Mouse (Mus musculus) spleen, adult 18-20 months (tissue): ENCODE measurements around the gene Rraga.

Experiments
- DNase-seq, 2 experiments: peaks; one replicate each; pipeline ENCODE4 v3.0.0; 2022; ENCODE audit warnings: mixed read lengths in 2 of 2

The Rraga gene

DNA sequence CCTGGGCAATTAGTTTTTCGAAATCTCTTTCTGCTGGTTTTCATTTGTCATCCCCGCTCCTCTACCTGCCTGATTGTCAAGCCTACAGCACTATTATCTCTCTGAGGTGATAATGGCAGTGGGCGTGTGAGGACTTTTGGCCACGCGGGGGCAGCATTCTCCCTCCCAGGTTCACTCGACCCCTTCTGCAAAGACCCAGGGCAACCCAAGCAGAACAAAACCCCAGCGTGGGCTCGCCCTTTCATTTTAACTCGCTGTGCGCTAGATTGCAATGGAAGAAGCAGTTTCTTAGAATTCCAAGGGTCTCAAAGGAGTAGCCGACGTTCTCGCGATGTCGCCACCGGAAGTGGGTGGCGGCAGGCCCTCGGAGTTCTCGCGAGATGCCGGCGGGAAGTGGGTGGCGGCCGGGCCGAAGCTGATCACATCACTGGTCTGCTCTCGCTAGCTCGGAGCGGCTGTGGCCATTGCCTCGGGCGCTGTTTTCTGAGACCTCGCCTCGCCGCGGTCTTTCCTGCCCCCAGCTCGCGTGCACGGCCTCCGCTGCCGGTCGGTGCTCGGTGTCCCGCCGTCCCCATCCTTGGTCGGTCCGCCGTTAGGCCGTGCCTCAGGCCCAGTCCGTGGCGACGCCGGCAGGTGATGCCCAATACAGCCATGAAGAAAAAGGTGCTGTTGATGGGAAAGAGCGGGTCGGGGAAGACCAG lies at the start of gene Rraga:
Gene Rraga (plus strand): TSS at position 386 of the 701 bp plus-strand sequence.
- peak; percentile 93 to 96 for DNase-seq

DNA sequence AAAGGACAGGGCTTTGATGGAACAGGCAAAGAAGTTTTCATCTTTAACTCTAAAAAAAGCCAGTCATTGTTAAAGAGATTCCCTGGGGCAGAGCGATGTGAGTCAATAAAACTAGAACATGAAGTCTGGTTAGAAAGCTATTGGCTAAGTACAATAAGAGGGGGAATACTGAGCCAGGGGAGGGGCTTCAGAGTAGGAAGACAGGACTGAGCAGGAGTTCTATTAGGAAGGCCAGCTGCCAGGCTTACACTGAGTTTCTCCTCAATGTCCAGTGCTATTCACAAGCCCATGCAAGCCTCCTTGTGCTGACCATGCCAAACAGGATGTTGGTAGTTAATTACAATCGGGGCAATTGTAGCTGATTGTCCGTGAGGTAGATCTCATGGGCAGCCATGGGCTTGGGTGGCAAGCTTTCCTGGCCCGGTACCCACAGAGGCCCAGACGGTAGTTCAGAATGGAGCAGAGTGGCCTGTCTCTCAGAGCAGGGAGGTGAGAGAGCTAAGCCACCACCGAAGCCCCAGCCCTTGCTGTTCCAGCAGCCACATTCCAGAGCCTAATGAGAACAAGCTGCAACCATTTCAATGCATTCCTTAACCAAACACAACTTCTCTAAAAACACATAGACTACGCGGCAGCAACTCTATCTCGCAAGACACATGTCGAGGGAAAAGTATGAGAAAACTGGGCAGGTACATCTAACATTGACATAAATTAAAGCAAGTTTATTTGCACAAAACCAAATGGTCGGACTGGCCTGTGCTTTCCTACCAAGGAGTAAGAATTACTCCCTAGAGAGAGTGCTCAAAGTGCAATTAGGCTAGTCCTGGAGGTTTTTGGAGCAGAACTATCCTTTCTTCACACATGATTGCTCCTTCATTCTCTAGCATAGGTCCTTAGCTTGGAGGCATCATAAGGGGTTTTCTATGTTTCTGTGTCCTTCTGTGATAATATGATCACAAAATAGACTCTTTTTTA lies 48.0 kb upstream of the Rraga start:
- no peak for DNase-seq

DNA sequence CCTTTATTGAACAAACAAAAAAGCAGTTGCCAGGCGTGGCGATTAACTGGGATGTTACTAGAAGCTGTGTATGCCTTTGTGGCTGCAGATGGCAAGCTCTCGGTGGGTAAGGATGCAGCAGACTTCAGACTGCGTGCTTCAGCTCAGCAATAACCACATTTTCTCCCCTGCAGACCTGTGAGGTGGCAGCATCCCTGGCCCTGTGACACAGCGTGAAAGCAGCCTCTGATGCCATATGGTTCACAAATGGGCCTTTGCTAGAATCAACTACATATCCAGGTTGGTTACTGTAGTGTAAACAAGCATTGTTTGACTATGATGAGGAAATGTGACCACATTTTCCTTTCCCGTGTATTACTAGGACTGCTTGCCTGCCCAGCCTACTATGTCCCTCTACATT lies 46.3 kb upstream of the Rraga start:
- no peak for DNase-seq

DNA sequence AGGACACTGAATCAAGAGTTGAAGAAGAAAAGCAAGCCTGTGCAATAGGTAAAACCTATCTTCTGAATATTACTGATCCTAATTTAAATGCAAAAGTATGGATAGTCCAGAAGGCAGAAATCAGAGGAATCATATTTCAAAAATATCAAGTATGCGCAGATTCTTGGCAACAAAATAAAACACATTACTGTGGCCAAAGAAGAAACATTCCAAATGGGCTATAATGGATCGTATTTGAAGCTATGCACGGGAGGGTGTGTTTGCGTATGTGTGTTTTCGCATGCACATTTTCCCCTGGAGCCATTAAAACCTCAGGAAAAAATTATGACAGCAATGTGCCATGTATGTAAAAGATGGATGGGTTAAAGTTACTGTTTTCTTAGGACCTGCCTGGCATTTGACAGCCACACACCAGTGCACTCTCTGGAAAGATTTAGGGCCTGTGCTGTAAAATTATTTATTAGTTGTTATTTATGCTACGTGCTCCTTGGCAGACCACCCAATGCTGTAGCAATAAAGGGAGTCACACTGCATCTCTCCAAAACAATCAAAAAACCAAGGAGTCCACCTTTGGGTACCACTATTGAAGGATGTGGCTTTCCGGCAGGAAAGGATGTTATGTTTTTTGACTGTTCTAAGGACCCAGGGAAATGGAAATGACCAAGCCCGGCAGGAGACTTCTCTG lies 41.9 kb upstream of the Rraga start:
- DNase-seq = no peak

DNA sequence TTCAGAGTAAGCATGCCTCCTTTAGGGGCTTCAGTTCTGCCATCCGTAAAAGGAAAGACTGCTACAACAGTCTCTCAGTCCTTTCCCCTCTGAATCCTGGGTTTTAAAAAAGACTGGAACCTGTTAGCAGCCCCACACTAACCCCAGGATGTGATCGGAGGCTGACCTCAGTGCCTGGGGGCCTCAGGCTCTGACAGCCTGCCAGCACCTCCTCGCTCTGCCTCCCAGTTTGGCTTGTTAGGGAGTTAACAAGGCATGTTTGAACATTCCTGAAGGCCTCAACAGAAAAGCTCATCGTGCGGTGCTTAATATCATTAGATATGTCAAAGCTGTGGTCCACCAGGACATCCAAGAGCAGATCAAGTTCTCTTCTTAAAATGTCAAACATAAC lies 41.4 kb upstream of the Rraga start:
- no peak for DNase-seq

DNA sequence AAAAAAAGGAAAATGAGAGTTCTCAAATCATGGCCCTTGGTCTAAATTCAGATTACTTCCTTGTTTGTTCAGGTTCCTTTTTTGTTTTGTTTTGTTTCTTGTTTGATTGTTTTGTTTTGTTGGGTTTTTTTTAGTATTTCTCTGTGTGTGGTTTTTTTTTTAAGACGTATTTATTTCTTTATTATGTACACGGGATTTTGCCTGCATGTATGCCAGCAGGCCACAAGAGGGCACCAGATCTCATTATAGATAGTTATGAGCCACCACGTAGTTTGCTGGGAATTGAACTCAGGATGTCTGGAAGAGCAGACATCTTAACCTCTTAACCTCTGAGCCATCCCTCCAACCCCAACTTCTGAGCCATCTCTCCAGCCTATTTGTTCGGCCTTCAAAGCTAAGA lies 37.5 kb upstream of the Rraga start:
- DNase-seq = peak in 1 of 2 experiments; percentile 50

DNA sequence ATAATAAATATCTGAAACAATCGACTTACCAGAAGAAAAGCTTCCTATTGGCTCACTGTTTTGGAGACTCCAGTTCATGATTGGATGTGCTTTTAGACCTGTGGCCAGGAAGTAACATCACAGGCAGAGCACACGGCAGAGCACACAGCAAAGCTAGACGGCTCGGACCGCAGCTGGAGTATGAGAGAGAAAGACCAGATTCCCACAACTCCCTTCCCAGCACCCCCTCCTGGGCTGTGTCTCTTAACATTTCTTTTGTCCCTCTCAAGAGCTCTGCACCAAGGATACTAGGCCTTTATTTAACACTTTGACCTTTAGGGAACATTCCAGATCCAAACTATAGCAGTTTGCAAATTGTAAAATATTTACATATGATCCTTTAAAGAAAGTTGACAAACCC lies 36.5 kb upstream of the Rraga start:
- DNase-seq = no peak

DNA sequence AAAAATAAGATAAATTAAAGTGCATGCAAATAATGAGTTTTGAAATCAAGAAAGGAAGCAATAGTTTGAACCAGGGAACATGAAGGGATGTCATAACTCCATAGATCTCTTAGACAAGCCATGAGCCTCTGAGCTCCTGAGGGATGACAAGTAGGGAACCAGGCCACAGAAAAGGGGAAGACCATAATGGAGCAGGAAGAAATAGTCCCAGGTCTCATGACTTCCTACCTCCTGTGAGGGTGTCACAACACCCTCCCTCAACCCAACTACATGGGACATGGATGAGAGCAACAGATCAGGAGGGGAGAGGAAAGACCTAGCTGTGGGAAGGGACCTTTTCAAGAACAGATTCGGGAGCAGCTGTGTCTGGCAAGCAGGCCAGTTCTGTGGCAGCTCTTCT lies 33.9 kb upstream of the Rraga start:
- DNase-seq = no peak

DNA sequence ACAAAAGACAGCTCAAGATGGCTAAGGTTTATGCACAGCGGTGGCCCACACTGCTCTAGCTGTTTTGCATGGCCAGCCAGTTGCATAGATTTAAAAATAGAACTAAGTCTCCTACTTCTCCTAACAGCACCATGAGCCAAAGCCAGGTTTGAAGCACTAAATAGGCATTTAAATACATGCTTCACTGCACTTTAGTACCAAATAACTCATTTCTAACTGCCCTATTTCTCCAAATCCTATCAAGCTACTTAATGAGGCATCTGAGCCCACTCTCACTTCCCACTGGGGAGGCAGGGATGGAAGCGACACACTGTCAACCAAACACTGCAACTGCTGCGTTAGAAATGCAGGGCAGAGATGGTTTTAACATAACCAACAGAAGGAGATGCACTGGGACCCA lies 31.5 kb upstream of the Rraga start:
- DNase-seq = no peak

DNA sequence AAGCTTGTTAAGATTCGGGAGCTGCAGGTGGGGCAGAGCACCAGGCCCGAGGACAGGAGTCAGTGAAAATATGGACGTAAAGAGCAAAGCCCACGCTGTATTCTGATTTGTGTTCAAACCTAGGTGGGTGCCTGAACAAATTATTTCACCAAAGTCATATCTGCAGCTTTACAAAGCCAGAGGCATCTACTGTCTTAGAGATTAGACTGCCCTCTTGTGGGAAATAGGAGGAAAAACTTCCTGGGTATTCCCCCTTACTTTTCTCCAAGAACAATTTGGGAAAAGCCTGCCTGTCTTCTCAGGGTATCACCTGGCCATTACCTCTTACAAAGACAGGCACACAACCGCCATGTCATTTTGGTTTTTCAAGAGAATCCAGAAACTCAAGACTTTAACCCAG lies 29.9 kb upstream of the Rraga start:
- DNase-seq = no peak

DNA sequence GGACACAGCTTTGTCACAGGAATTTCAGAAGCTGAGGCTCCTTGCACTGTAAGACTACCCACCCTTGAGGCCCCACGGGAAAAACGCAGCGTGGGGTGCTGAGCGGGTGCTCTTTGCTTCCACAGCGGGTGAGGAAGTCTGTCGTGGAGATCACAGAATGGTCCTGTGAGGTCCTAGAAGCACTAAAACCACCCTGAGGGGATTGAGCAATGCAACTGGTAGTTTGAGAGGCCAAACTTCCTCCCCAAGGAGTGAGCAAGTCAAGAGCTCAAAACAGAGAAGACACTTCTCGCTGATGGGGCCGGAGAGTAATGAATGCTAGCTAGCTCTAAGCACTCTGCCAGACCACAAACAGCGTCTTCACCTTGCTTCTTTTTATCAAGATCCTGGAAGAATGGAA lies 27.1 kb upstream of the Rraga start:
- no peak for DNase-seq

DNA sequence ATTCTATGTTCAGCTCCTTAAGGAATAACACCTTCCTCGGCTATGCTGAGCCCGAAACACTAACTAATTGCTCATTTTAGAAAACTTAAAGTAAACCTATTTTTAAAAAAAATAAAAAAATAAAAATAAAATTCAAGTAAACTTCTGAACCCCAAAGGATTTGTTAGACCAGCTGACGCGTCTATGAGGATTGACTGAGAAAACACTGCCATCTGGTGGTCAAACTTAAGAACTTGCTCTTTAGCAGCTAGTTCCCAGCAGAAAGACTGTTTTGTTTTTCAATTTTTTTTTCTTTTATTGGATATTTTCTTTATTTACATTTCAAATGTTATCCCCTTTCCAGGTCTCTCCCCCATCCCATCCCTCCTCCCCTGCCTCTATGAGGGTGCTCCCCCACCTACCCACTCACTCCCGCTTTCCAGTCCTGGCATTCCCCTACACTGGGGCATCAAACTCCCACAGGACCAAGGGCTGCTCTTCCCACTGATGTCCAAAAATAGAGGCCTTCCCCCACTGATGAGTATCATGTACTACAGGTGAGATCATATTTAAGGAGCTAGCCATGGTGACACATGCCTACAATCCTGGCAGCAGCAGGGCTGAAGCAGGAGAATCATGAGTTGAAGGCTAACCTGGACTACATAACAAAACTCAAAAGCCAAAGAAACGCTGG lies 20.3 kb upstream of the Rraga start:
- no peak for DNase-seq

DNA sequence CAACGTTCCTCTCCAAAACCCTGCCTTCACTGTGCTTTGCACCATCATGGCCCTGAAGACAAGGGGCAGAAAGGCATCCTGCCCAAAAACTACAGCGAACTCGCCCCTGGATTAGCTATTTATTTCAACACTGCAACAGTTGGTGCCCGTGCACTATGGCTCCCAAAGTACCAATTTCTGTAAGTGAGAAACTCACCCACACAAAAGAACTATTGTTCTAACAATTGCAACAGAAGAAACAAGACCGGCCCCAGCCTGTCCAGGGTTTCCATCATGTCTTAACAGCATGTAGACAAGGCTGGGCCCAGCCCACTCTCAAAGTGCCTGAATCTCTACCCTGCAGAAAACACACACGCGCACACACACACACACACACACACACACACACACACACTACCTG lies 18.1 kb upstream of the Rraga start:
- DNase-seq = no peak

DNA sequence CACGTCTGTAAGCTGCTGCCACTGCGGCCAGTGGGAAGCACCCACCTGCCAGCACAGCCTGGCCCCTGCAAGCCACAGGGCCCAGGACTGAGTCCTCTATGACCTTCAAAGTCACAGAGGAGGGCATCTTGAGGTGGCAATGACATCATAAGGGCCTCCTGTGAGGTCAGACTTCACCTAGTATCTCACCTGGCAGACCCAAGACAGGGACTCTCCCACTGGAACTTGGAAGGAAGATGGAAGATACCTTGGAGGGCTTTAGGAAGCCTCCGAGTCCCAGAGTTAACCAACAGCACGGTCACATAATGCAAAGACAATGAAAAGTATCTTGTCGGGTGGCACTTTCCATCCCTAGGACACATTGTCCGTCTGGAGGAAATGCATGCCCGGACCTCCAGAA lies 17.2 kb upstream of the Rraga start, which contains the start of gene Saxo1:
Gene Saxo1 (minus strand): TSS at position 101 of the 400 bp plus-strand sequence.
- no peak for DNase-seq

DNA sequence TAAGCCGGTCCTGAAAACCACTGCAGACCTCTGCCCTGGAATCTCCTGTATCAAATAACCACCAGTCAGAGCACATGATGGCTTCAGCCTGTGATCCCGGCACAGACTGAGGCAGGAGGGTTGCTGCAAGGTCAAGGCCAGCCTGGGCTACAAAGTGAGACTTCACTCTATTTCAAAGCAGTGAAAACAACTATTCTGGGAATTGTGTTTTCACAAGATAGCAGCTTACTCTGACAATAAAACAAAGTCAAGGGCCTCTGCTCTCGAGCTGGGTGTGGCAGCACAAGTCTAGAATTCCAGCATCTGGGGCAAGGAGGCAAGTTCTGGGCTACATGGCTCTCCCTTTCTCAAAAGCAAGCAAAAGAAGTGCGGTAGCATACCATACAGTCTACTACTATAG lies 16.5 kb upstream of the Rraga start:
- DNase-seq = no peak

DNA sequence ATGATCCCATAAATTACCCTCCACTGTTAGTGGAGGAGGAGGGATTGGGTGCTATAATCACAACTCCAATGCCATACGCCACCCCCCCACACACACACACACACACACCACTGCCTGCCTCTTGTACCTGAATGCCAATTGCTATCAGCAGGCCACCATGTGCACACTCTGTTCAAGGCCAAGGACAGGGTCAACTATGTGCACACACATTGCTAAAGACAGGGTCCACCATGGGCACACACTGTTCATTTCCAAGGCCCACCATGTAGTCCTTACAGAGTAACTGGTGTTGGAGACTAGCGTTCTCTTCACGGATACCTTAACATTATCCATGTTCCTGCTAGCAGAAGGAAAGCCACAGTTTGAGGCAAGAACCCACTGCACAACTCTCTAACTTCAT lies 14.4 kb upstream of the Rraga start:
- no peak for DNase-seq

DNA sequence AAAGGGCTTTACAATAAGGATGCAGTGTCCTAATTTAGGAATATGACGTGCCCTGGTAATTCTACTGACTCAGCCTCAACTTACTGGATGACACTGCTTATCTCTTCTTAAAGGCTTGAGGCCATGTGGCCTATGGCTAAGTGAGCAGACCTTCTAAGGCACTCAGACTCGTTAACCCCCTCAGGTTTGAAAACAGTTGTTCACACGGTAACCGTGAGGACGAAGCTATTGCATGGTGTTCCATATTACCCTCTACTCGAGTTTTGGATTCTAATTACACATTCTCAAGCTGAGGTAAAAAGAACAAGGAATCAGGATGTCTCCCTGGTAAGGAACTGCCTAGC lies 557 bp upstream of the Rraga start:
- DNase-seq = no peak

DNA sequence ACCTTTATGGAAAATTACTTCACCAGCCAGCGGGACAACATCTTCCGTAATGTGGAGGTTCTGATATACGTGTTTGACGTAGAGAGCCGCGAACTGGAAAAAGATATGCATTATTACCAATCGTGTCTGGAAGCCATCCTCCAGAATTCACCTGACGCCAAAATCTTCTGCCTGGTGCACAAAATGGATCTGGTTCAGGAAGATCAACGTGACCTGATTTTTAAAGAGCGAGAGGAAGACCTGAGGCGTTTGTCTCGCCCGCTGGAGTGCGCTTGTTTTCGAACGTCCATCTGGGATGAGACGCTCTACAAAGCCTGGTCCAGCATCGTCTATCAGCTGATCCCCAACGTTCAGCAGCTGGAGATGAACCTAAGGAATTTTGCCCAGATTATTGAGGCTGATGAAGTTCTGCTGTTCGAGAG lies 663 bp downstream of the Rraga start:
- no peak for DNase-seq

DNA sequence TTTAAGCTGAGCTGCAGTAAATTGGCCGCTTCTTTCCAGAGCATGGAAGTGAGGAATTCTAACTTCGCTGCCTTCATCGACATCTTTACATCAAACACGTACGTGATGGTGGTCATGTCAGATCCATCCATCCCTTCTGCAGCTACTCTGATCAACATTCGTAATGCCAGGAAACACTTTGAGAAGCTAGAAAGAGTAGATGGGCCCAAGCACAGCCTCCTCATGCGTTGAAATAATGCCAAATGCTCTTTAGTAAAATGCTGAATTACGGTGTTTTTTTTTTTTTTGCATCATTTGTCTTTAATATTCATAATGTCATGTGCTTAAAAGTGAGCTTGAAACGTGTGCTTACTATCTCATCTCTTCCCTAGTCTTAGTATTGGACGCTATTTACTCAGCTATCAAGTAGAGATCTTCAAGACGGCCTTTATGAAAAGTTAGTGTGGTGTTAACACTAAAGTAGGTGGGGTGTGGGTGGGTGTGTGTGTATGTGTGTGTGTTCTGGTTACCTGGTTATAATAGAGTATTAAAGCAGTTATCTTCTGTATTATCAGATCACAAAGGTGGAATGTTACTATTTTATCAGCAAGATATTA lies 1.3 kb downstream of the Rraga start:
- no peak for DNase-seq

DNA sequence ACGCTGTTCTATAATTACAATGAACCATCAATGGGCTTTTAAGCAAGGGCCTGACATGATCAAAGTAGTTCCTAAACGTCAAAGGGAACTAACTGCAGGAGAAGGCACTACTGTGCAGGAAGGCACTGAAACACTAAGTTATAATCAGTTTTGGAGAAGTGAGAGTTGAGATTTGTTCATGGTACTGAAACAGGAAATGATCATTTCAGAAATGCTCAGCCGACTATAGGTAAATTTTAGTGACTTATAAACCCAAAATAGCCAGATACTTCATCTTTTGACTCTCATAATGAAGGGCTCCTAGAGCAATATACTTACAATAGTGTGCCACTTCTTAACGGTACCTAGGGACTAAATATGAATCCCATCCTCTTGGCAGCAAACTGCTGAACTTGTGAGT lies 4.6 kb downstream of the Rraga start:
- no peak for DNase-seq

DNA sequence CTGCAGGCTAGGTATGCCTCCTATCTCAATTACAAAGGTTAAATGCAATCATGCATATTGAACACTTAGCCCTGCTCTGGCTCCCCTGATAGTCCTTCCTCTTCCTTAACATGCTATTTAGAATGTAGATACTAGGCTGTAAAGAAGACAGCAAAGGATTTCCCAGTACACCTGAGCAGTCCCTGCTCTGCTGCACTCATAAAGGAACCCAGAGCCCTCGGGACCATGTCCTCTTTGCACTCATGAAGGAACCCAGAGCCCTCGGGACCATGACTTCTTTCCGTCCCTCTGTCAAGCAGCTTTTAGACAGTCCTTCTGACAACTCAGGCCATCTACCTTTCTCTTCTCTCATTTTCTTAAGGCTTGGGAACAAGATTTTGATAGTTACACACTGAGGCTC lies 5.1 kb downstream of the Rraga start:
- peak in 1 of 2 experiments; percentile 12 for DNase-seq

DNA sequence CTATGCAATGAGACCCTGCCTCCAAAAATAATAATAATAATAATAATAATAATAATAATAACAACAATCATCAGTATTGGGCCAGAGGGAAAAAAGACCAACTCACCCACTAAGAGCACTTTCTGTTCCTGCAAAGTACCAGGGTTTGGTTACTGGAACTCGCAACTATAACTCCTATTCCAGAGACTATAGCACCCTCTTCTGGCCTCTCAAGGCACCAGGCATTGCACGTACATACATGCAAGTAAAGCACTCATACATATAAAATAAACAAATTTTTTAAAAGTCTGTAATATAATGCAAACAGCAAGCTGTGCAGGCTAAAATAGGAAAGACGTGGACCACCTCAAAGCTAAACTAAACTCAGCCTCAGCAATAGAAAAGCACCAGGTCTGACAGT lies 12.8 kb downstream of the Rraga start:
- DNase-seq = peak; percentile 34 to 48

DNA sequence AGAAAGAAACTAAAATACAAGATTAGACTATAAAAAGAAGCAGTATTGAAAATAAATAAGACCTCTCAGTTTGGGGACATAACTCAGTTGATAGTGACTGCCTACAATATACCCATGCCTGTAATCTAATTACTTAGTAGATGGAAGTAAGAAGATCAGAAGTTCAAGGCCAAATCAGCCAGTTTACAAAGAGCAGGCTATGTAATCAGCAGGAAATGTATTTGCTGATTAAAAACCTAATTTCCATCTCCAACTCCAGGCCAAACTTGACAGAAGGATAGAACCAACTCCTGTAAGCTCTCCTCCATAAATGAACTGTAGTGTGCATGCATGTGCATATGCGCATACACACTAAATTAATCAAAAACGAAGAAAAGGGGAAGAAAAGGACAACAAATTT lies 15.8 kb downstream of the Rraga start:
- DNase-seq = no peak
